Mouse (Mus musculus) embryonic fibroblast, embryonic 13.5 days (primary cell): Measurements from ENCODE around the gene Gclm.

Source experiments
- CTCF ChIP-seq: IDR thresholded peaks from 2 replicates; pipeline ENCODE4 v1.5.1; 2011; ENCODE audit warnings: mild to moderate bottlenecking, control low read depth, low read length, moderate library complexity, borderline replicate concordance; ENCODE audit not compliant: insufficient read depth
- POLR2A ChIP-seq: IDR thresholded peaks from 2 replicates; pipeline ENCODE4 v1.6.1; 2011; ENCODE audit warnings: low read depth, mild to moderate bottlenecking, control low read depth, low read length, moderate library complexity

GRCm38 (mm10) chr3:122274241-122275024 lies 29.1 kb downstream of the Gclm start, which contains the start of gene Dnttip2:
- no peak for TF ChIP-seq CTCF
- no peak; the same call in none of the 2 replicates for TF ChIP-seq POLR2A
